Mouse (Mus musculus) frontal cortex, adult (tissue): ENCODE measurements around the gene 1700025C18Rik.

Experiments used
- ATAC-seq: cut with Nextera tagmentation; 2 replicates; pipeline ENCODE4 v1.9.2; 2017; ENCODE audit warnings: mild to moderate bottlenecking, moderate library complexity, mixed read lengths; ENCODE audit not compliant: low TSS enrichment

Gene 1700025C18Rik

DNA sequence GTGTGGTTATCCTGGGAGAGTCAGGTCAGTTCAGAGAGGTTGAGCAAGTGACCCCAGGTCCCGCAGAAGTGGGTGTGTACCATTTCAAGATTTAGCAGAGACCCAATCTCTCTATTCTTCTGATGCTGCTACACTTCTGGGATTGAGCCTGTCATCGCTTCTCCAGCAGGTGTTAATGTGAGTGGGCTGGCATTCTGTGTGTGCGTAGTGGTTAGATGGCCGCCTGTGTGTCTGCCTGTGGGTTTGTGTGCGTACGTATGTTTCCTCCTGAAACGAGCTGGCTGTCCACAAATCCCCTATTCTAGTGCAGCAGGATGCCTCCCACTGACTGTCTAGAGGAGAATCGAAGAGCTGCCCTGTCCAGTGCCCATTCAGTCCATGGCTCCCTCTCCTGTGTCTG, 12.5 kb downstream of the 1700025C18Rik start:
- ATAC-seq = no peak

DNA sequence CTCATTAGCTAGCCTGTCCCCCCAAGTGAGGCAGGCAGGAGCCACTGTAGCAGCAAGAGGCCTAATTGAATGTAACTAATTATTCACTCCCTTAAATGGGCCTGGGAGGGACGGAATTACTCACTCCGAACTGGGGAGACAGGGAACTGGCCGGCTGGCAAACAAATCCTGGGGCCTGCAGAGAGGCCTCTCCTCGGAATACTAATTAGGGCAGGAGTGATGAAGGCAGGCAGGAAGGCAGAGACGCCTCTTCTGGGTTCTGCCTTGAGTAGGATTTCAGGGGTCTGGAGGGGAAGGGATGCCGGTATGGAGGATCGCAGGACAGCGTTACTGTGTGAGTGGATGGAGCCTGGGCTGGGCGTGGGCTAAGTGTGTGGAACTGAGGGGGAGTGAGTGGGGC, 13.5 kb downstream of the 1700025C18Rik start:
- no peak for ATAC-seq

DNA sequence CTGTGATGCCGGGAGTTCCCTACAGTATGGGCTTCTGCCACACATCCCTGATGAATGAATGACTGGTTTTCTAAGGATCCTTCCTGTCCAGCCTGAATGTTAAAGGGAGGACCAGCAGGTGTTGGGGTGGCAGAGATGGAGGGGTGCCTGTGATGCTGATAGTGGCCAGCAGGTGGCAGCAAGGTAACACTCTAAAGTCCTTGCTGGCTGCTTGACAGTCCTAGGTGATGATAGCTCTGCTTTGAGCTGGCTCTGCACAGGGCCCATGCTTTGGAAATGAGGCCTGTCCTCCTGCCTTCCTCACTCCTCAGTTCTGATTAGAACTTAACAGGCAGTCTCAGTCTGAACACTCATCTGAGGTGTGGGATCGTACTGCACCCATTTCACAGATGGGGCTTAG, 15.6 kb downstream of the 1700025C18Rik start:
- ATAC-seq = peak; percentile 48; the same call in 1 of the 2 replicates

DNA sequence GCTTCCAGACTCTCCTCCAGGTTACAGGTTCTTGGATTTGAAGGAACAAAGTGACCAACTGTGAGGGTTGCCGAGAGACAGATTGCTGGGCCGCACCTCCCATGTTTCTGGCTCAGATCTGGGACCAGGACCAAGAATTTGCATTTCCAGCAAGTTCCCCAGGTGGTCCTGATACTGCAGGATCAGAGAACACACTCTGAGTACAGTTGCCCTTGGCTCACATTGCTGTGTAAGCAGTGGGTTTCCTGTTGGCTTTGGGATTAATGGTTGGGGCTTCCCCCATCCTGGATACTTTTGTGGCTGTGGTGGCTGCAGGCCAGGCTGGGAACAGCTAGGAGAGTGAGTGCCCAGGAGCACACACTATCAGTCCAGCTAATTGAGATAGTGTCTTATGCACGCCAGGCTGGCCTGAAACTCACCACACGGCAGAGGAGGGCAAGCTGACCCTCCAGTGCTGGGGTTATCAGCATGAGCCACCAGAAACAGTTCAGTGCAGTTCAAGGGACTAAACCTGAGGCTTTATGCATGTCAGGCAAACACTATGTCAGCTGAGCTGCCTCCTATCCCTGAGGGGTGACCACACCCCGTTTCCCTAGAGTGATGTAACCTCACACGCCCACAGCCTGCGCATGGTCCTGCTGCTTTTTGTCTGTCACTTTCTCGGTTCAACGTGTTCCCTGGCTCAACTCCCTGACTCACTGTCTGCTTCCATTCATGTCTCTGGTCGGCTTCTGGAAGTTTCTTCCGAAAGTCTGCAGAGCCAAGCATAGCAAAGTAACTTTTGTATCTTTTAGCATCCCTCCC, 16.3 kb downstream of the 1700025C18Rik start:
- peak; percentile 42; the same call in 1 of the 2 replicates for ATAC-seq

GRCm38 (mm10) chr2:165073381-165073781, 17.2 kb downstream of the 1700025C18Rik start:
- peak; percentile 44 for ATAC-seq

- no peak for ATAC-seq
Measured at GRCm38 (mm10) chr2:165070096-165070816, 20.3 kb downstream of the 1700025C18Rik start.

- no peak for ATAC-seq
Measured at GRCm38 (mm10) chr2:165068806-165069205, 21.7 kb downstream of the 1700025C18Rik start.

DNA sequence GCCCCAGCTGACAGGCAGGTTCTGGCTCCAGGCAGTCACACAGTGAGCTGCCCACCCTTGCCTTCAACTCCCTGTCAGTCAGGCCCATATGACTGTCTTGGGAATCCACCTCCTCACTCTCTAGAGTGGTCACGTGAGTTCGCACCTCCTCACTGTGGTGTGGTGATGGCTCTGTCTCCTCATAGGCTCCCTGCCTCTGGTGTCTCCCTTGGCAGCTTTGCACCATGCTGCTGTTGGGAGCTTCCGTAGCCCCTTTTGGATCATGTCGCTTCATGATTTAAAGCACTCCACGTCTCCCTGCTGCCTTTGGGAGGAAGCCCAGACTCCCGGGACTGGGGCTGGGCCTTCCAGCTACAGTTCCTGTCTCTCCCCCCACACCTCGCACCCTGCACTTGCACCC, 26.1 kb downstream of the 1700025C18Rik start:
- peak; percentile 95 for ATAC-seq

DNA sequence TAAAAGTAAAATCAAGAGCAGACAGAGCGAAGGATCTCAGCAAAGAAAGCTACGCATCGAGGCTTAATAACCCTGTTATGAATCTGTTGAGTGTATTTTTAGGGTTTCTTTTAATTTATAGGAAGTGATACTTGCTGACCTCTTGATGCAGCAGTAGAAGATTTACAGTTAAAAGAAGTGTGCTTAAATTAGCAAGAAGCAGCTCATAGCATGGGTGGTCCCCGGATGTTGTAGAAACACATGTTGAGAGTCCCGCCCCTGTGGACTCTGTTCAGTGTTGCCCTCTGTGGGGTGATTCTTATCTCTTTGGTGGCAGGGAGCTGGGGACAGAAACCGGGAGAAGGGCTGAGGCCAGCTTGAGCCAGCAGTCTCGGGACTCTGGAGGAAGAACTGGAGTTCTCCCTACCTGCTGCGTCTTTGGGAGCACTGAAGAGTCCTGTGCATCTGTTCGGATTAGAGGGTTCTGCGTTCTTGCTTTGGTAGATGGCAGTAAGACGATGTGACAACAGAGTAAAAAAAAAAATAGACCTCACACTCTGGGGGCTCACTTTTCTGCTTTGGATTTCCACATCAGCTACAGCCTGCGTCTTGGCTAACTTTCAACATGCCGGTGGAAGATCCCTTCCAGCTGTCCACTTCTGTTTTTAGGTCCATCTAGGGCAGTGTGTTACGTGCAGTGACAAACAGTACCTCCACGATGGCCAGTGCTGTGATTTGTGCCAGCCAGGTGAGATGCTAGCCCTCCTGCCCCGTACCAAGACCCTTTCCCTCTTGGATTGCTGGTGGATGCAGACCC, 28.7 kb downstream of the 1700025C18Rik start:
- ATAC-seq = no peak

DNA sequence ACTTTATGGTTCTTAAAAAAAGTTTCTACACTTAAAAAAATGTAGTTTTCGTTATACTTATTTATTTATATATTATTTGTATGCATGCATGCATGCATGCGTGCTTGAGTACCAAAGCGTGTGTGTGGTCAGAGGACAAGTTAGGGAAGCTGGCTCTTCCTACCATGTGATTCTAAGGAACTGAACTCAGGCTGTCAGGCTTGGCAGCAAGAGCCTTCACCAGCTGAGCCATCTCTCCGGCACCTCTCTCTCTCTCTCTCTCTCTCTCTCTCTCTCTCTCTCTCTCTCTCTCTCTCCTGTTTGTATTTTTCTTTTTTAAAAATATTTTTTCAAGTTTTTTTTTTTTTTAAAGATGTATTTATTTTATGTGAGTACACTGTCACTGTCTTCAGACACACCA, 30.6 kb downstream of the 1700025C18Rik start:
- ATAC-seq = no peak

DNA sequence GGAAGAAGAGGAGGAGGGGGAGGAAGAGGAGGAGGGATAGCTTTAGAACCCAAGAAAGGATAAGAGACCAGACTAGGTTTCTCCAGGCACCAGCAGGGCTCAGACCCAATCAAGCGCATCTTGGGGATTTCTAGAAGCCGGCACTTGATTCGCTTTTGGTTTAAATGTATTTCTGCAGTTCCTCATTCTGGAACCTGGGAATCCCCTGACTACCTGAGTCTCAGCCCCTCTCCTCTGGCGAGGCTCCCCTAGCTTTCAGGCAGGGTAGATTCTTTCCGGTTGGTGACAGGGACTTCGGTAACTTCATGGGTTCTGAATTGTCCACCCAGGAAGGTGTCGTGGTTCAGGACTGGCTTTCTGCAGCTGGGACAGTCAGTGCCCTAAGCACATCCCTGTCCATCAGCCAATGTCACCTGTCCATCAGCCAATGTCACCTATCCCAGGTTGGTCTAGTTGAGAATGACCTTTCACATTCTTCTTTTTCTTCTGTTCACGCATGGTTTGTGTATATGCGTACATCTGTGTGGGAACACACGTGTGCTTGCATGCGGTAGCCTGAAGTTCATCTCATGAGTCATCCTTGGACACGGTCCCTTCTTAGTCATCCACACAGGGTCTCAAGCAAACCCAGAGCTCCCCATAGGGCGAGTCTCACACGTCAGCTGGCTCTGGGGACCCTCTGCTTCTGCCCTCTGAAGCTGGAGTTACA, 34.0 kb downstream of the 1700025C18Rik start:
- ATAC-seq = no peak

- no peak for ATAC-seq
Measured at GRCm38 (mm10) chr2:165055905-165056304, 34.6 kb downstream of the 1700025C18Rik start.

DNA sequence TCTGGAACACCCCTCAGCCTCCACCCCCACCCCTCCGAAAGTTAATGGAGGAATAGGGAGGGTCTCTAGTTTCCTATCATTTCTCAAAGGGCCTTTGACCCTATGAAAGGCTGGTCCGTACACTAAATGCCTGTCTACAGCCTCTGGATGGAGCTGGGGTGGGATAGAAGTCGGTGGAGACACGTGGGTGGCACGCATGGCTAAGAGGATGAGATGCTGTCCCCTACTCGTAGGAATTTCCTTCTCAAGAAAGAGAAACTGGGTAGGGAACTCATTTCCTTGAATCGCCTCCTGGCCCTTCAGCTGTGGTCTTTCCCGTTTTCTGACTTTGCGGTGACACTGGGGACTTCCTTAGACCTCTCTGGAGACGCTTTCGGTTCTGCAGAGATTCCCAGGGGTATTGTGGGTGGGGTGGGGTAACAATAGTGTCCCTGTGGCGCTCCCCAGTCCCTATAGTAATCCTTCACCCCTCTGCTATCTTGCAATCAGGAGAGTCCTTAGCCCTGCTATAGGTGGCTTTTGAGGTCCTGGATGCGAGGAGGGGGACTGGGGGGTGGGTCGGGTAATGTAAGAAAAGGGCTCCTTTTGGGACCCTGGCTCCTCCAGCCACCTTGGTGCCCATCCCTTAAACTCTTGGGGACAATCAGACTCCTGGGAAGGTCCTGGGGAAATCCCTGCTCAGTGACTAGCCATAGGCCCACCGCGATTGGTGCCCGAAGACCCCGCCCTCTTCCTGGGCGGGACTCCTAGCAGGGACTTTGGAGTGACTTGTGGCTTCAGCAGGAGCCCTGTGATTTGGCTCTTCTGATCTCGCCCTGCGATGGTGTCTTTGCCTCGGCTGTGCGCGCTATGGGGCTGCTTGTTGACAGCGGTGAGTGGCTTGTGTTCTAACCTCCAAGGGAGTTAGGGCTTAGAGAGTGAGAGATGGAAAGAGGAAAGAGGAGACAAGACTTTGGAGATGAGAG, 35.4 kb downstream of the 1700025C18Rik start, which contains the start of gene Cd40:
TSS of gene Cd40 (plus strand) at position 740 of the 965 bp plus-strand sequence.
- ATAC-seq = no peak

- no peak for ATAC-seq
Measured at GRCm38 (mm10) chr2:165051566-165051965, 39.0 kb downstream of the 1700025C18Rik start.

- ATAC-seq = no peak
Measured at GRCm38 (mm10) chr2:165050826-165051548, 39.6 kb downstream of the 1700025C18Rik start.

GRCm38 (mm10) chr2:165049044-165049443, 41.5 kb downstream of the 1700025C18Rik start:
- no peak for ATAC-seq

GRCm38 (mm10) chr2:165043729-165044128, 46.8 kb downstream of the 1700025C18Rik start:
- ATAC-seq = no peak

GRCm38 (mm10) chr2:165043090-165043636, 47.4 kb downstream of the 1700025C18Rik start:
- ATAC-seq = peak; percentile 41; the same call in 1 of the 2 replicates

DNA sequence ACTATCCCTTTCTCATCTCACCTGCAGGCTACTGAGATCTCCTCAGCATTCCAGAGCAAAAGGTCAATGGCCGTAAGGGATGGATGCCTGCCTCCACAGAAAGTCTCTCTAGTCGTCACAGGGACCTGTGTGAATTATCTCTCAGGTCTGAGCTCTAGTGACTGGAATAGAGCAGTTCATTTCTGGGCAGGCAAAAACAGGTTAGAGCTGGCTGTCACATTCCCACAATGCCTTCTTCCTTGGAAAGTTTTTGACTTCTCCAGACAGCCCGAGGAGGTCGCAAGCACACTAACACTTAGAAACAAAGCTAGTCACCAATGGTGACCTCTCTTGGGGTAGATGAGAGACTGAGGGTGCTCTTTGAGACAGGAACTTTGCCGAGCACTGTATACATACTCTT, 48.4 kb downstream of the 1700025C18Rik start:
- no peak for ATAC-seq
